Mouse (Mus musculus): ENCODE data around the gene Slc12a3. TPM values are rescaled to one million over a fixed set of nuclear protein-coding genes. Genes with fewer than 3 reads are reported as not detected.

The Slc12a3 gene
- polyA plus RNA-seq, 1 experiment from 2014 or later = 0.16 TPM

DNA sequence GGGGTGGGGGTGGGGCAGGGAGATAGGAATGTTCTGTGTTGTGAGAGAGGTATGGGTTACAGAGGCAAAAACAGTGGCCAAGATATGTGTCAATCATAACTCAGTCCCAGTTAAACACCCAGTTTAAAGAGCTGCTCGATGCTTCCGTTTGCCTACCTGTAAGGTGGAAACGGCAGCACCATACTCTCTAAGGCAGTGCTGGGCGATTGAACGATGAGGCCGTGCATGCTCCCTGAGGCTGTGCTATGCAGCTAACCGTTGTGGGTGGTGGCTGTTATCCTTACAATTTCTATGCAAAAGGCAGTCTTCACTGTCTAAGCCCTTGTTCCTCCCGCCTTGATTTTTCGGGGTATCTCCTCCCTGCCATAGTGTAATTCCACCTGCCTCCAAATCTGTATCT, 50.7 kb downstream of the Slc12a3 start:
- Histone ChIP-seq H3K9me3 (ENCODE audit: control insufficient read depth) (no peaks in the 10 kb centered on the region), H3K4me1 (replicated peaks; ENCODE audit: control insufficient read depth, insufficient read depth, low read length) (0 out of 2 replicates have a peak, but pooled peaks cover 7% of the 10 kb centered on the region), H3K4me3 (ENCODE audit: low read depth, low read length) (no peak overlapping the region), H3K9ac (ENCODE audit: low read depth, low read length) (no peak overlapping the region), H3K4me2 (replicated peaks; ENCODE audit: low read depth) (no peak overlapping the region), H3K36me3 (ENCODE audit: control insufficient read depth, insufficient read depth) (no peaks in the 10 kb centered on the region), H3K27me3 (replicated peaks; ENCODE audit: control insufficient read depth, insufficient read depth, low read length) (no peaks in the 10 kb centered on the region), H3K27ac (ENCODE audit: low read depth, low read length) (no peak overlapping the region)
- WGBS = 90% methylated on average over 9 of the region's 9 CpGs
- no peak for ATAC-seq
- no peak for TF ChIP-seq CTCF (IDR thresholded peaks at IDR 0.05; ENCODE audit: low read depth)

DNA sequence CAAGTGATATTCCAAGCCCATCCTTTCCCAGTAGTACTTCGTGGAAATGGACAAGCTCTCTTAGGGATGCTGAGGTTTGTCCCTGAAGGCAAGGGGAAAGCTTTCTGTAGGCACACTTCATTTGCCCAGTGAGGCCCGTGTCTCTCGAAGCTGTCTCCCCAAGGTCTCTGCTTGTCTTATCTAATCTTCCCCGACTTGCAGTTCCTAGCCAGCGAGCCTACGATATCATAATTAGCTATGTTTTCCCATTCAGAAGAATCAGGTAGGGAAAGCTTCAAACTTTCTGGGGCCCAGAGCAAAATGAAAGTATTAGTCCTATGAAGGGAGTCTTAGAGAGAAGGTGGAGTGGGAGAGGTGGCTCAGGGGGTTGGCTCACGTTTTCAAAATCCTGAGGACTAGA, 55.2 kb downstream of the Slc12a3 start:
- H3K9ac ChIP-seq (ENCODE audit: low read depth, low read length) = no peak overlapping the region
- peaks cover under 1% of the 10 kb centered on the region; the same call in 1 of the 2 replicates for H3K36me3 ChIP-seq (ENCODE audit: control insufficient read depth, insufficient read depth)
- H3K4me3 ChIP-seq (ENCODE audit: low read depth, low read length) = no peak overlapping the region
- no peak overlapping the region for H3K27ac ChIP-seq (ENCODE audit: low read depth, low read length)
- no peaks in the 10 kb centered on the region for H3K9me3 ChIP-seq (ENCODE audit: control insufficient read depth)
- H3K27me3 ChIP-seq (replicated peaks; ENCODE audit: control insufficient read depth, insufficient read depth, low read length) = no peaks in the 10 kb centered on the region
- H3K4me2 ChIP-seq (replicated peaks; ENCODE audit: low read depth) = no peak overlapping the region
- no peak for ATAC-seq
- H3K4me1 ChIP-seq (replicated peaks; ENCODE audit: control insufficient read depth, insufficient read depth, low read length) = no peaks in the 10 kb centered on the region
- WGBS = 58% methylated on average over 7 of the region's 7 CpGs
- no peak for TF ChIP-seq CTCF (IDR thresholded peaks at IDR 0.05; ENCODE audit: low read depth)

DNA sequence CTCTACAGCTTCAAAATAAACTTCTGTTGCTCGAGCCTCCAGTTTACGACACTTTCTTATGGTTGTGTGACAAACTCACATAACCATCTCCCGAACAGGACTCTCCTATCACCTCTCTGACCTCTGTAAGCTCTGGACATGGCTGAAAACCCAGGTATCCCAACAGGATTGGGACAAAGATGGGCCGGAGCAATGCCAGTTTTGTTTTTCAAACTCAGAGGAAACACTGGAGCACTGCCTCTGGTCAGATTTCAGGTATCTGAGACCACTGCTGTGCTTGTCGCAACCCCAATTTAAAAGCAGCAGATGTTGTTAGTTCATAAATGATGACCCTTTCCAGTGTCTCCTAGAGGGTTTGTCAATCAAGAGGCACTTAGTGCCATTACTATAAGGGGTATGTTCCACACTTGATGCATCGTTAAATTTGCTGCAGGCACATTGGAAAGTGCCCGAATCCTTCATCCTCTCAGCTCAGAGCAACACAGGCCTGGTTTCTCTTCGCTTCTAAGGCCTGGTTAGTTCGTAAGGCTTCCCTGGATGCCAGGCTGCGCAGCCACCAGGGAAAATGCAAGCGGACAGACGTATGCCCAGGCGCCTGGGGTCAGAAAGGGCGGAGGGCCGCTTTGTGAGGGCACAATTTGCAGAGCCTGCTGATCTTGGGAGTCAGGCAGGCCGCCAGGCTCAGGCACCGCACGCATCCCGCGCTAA, 56.7 kb downstream of the Slc12a3 start:
- peak overlapping the region; percentile 85 for H3K9ac ChIP-seq (ENCODE audit: low read depth, low read length)
- H3K4me3 ChIP-seq (ENCODE audit: low read depth, low read length) = peak overlapping the region; percentile 87
- peaks cover 15% of the 10 kb centered on the region for H3K36me3 ChIP-seq (ENCODE audit: control insufficient read depth, insufficient read depth)
- H3K27me3 ChIP-seq (replicated peaks; ENCODE audit: control insufficient read depth, insufficient read depth, low read length) = no peaks in the 10 kb centered on the region
- 21% methylated on average over 20 of the region's 20 CpGs for WGBS
- H3K4me2 ChIP-seq (replicated peaks; ENCODE audit: low read depth) = peak overlapping the region; percentile 94
- H3K4me1 ChIP-seq (replicated peaks; ENCODE audit: control insufficient read depth, insufficient read depth, low read length) = no peaks in the 10 kb centered on the region
- TF ChIP-seq CTCF (IDR thresholded peaks at IDR 0.05; ENCODE audit: low read depth) = no peak
- ATAC-seq = peak; percentile 18
- peak overlapping the region; percentile 99 for H3K27ac ChIP-seq (ENCODE audit: low read depth, low read length)
- H3K9me3 ChIP-seq (ENCODE audit: control insufficient read depth) = no peaks in the 10 kb centered on the region

DNA sequence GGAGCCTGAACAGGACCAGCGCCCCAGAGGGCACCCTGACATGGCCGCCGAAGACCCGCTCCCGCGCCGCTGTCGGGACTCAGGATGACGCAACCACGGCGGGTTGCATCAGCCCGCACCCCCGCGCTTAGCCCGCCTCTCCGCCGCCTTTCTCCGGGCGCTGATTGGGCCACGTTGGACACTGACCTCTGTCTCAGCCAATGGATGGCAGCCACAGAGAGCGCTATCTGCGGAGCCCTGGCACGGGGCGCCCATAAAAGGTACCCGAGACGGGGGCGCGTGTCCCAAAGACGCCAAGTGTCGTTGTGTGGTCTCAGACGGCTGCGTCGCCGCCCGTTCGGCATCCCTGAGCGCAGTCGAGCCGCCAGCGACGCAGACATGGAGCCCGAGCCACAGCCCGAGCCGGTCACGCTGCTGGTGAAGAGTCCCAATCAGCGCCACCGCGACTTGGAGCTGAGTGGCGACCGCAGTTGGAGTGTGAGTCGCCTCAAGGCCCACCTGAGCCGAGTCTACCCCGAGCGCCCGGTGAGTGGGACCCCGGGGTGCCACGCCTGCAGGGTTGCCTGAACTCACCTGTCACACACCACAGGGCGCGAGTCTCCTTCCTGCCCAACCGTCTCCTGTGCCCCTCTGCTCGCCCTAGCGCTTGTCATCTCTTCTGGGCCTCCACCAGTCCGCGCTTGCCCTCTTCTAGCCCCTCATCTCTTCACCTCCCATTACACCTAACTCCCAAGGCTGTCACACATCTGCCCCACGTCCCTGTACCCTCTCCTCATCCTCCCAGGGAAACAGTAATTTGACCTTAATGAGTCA, 57.4 kb downstream of the Slc12a3 start, which contains the start of gene Herpud1:
Herpud1 (plus strand) TSS at position 225 of the 813 bp plus-strand sequence.
- Histone ChIP-seq H3K27ac (ENCODE audit: low read depth, low read length) (peak within 1 kb of the TSS; percentile 99), H3K36me3 (ENCODE audit: control insufficient read depth, insufficient read depth) (peaks cover 23% of the 10 kb centered on the region), H3K4me2 (replicated peaks; ENCODE audit: low read depth) (peak within 1 kb of the TSS; percentile 94), H3K9me3 (ENCODE audit: control insufficient read depth) (no peaks in the 10 kb centered on the region), H3K9ac (ENCODE audit: low read depth, low read length) (peak within 1 kb of the TSS; percentile 85), H3K4me1 (replicated peaks; ENCODE audit: control insufficient read depth, insufficient read depth, low read length) (no peaks in the 10 kb centered on the region), H3K27me3 (replicated peaks; ENCODE audit: control insufficient read depth, insufficient read depth, low read length) (no peaks in the 10 kb centered on the region), H3K4me3 (ENCODE audit: low read depth, low read length) (peak within 1 kb of the TSS; percentile 87)
- WGBS = under 1% methylated on average over 55 of the region's 65 CpGs
- ATAC-seq = peak; percentile 96
- TF ChIP-seq CTCF (IDR thresholded peaks at IDR 0.05; ENCODE audit: low read depth) = peak; percentile 22; the same call in 1 of the 2 replicates

DNA sequence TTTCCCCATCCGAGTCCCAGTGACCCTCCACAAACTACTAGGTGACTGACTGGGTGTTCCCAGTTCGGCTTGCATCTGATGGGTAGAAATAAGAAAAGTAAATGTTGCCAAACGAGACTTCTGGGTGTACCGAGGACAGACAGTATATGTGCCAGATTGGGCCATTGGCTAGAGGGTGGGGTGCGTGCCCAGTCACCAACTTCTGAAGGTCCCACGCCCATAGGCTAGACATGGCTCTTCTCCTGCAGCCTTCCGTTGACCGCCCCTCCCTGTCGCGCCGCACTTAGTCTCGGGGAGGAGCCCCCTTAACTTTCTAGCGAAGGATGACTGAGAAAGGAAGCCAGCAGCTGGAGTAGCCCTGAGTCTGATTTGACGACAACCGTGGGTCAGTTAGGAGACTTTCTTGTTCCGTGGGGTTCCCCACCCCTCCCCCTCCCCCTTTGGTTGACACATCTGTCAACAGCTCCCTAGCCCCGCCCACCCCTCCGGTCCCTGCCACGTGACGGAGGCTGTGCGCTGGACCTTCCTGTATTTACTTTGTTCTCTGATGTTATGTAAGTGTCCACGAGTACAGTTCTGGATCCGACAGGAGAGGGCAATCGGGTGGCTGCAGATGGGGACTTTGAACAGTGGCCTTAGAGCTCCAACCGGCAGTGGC, 58.2 kb downstream of the Slc12a3 start:
- Histone ChIP-seq H3K36me3 (ENCODE audit: control insufficient read depth, insufficient read depth) (peaks cover 30% of the 10 kb centered on the region), H3K4me1 (replicated peaks; ENCODE audit: control insufficient read depth, insufficient read depth, low read length) (no peaks in the 10 kb centered on the region), H3K27ac (ENCODE audit: low read depth, low read length) (peak overlapping the region; percentile 99), H3K9me3 (ENCODE audit: control insufficient read depth) (no peaks in the 10 kb centered on the region), H3K4me2 (replicated peaks; ENCODE audit: low read depth) (peak overlapping the region; percentile 94), H3K9ac (ENCODE audit: low read depth, low read length) (peak overlapping the region; percentile 85), H3K4me3 (ENCODE audit: low read depth, low read length) (peak overlapping the region; percentile 87), H3K27me3 (replicated peaks; ENCODE audit: control insufficient read depth, insufficient read depth, low read length) (no peaks in the 10 kb centered on the region)
- under 1% methylated on average over 25 of the region's 25 CpGs for WGBS
- peak; percentile 70 for ATAC-seq
- TF ChIP-seq CTCF (IDR thresholded peaks at IDR 0.05; ENCODE audit: low read depth) = peak; percentile 23; the same call in 1 of the 2 replicates

DNA sequence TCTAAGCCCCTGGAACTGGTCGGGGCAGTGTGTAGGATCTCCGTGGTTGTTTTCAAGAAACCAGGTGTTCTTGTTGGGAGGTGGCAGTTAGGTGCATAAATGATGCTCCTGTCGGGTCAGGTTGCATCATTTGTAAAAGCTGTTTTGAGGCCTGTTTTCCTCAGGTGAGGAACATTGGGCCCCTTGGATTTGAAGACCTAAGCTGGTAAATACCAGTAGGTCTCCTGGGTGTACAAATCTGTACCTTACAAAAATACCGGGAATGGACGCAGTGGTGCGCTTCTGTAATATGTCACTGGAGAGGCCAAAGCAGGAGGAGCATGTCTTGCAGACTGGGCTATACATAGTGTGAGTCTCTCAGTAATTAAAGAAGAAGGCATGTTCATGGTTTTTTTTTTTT, 58.8 kb downstream of the Slc12a3 start:
- TF ChIP-seq CTCF (IDR thresholded peaks at IDR 0.05; ENCODE audit: low read depth) = no peak
- no peak for ATAC-seq
- Histone ChIP-seq H3K4me2 (replicated peaks; ENCODE audit: low read depth) (peak overlapping the region; percentile 94), H3K9ac (ENCODE audit: low read depth, low read length) (peak overlapping the region; percentile 85), H3K27me3 (replicated peaks; ENCODE audit: control insufficient read depth, insufficient read depth, low read length) (no peaks in the 10 kb centered on the region), H3K9me3 (ENCODE audit: control insufficient read depth) (no peaks in the 10 kb centered on the region), H3K4me3 (ENCODE audit: low read depth, low read length) (peak overlapping the region; percentile 87), H3K4me1 (replicated peaks; ENCODE audit: control insufficient read depth, insufficient read depth, low read length) (no peaks in the 10 kb centered on the region), H3K27ac (ENCODE audit: low read depth, low read length) (peak overlapping the region; percentile 99), H3K36me3 (ENCODE audit: control insufficient read depth, insufficient read depth) (peaks cover 36% of the 10 kb centered on the region)
- WGBS = 16% methylated on average over 6 of the region's 6 CpGs

Measured in intestine, postnatal 0 days (tissue).